Mouse (Mus musculus) liver, adult 2 months (tissue): ENCODE measurements around the gene Rasgrf2. TPM values are rescaled to one million over a fixed set of nuclear protein-coding genes. Genes with fewer than 3 reads are reported as not detected.
A peak's percentile ranks its signal among the peaks of the same experiment; 100 is the strongest.

ENCODE experiments used
- DNase-seq: peaks from one replicate; pipeline ENCODE4 v3.0.0-alpha.2; 2011; ENCODE audit warnings: low read depth, low spot score; ENCODE audit errors: extremely low read depth
- H3K27ac ChIP-seq: fragments of 200-500 bp; replicated peaks from 2 replicates; pipeline ENCODE4 v1.5.1; 2012; ENCODE audit warnings: low read depth, mild to moderate bottlenecking, control low read depth, inconsistent platforms, low read length; ENCODE audit not compliant: insufficient read depth
- H3K27me3 ChIP-seq: fragments of 200-500 bp; 2 replicates; pipeline ENCODE4 v1.6.1; 2012; ENCODE audit warnings: mild to moderate bottlenecking, moderate library complexity, low read length, inconsistent platforms; ENCODE audit not compliant: control insufficient read depth, insufficient read depth
- H3K36me3 ChIP-seq: fragments of 200-500 bp; 2 replicates; pipeline ENCODE4 v1.6.1; 2012; ENCODE audit warnings: low read length, inconsistent platforms; ENCODE audit not compliant: control insufficient read depth, insufficient read depth
- H3K4me1 ChIP-seq: fragments of 200-500 bp; 2 replicates; pipeline ENCODE4 v1.6.1; 2011; ENCODE audit warnings: low read length; ENCODE audit not compliant: control insufficient read depth, insufficient read depth
- H3K4me3 ChIP-seq: fragments of 200-500 bp; 2 replicates; pipeline ENCODE4 v1.5.1; 2011; ENCODE audit warnings: low read depth, mild to moderate bottlenecking, control low read depth, low read length, moderate library complexity; ENCODE audit not compliant: insufficient read depth
- H3K79me2 ChIP-seq: fragments of 200-500 bp; 2 replicates; pipeline ENCODE4 v1.6.1; 2012; ENCODE audit warnings: inconsistent platforms, mild to moderate bottlenecking, low read length, moderate library complexity; ENCODE audit not compliant: control insufficient read depth, insufficient read depth
- H3K9ac ChIP-seq: fragments of 200-500 bp; 2 replicates; pipeline ENCODE4 v1.6.1; 2012; ENCODE audit warnings: low read depth, mild to moderate bottlenecking, control low read depth, inconsistent platforms, low read length
- CTCF ChIP-seq: fragments of 200-500 bp; IDR thresholded peaks from 2 replicates; pipeline ENCODE4 v1.5.1; 2011; ENCODE audit warnings: low read depth, low read length, control low read depth
- POLR2A ChIP-seq: fragments of 200-500 bp; IDR thresholded peaks from 2 replicates; pipeline ENCODE4 v1.6.1; 2011; ENCODE audit warnings: low read length, control low read depth; ENCODE audit not compliant: insufficient read depth; ENCODE audit errors: extremely low read depth
- WGBS: fragments of 180-500 bp; shearing (Covaris S2); methylation state at CpG from one replicate; pipeline ENCODE4 v1.1.7; 2018; 5-methylcytosine and 5-hydroxymethylcytosine counted together
- polyA plus RNA-seq: library from polyadenylated mRNA; depleted of rRNA; stranded (reverse); fragments of >200 nt; gene quantifications from 2 replicates; pipeline ENCODE4 v1.2.3, GENCODE M21; 2012
- total RNA-seq: library from RNA; depleted of rRNA; stranded (reverse); fragments of >200 nt; gene quantifications from 2 replicates; pipeline ENCODE4 v1.2.3, GENCODE M21; 2014

Rasgrf2 gene
- total and polyA plus RNA-seq, 2 experiments: 0.44 to 1.0 TPM

DNA sequence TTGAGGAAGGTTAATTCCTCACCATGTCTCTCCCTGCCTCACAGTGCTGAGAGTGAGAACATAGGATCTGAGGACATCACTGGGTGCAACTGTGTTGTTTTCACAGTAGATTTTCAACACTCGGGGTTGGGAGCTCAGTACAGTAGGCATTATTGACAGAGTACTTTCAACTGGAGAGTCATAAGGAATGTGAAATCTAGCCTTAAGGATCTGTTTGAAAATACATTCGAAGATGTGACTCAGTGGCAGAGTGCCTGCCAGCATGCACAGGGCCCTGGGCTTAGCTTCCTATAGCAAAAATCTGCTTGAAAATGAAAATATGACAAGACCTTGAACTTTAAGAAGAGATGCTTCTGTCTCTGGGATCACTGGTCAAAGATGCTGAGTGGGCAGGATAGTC, 194.2 kb downstream of the Rasgrf2 start:
- Histone ChIP-seq H3K9ac (no peak overlapping the region), H3K36me3 (no peaks in the 10 kb centered on the region), H3K4me1 (no peaks in the 10 kb centered on the region), H3K79me2 (no peaks in the 10 kb centered on the region), H3K27ac (no peak overlapping the region), H3K4me3 (no peak overlapping the region), H3K27me3 (no peaks in the 10 kb centered on the region)
- WGBS: 85% methylated on average over 2 of the region's 2 CpGs
- DNase-seq: no peak
- TF ChIP-seq POLR2A (no peak), CTCF (no peak)

DNA sequence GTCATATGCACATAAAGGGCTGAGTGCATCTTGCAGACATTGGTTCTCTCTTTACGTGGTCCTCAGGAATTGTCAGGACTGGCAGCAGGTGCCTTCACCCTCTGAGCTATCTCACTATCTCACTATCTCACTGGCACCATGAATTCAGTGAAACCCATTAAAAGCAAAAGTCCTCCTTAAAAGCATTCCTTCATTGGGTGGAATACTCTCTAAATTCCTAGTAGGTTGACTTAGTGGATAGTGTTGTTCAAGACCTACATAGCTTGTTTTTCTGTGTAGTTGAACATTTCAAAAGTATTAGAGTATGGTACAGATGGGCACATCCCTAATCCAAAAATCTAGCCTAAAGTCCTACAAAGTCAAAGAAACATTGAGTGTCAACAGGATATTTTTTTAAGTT, 199.3 kb downstream of the Rasgrf2 start:
- H3K4me3 ChIP-seq: no peak overlapping the region

DNA sequence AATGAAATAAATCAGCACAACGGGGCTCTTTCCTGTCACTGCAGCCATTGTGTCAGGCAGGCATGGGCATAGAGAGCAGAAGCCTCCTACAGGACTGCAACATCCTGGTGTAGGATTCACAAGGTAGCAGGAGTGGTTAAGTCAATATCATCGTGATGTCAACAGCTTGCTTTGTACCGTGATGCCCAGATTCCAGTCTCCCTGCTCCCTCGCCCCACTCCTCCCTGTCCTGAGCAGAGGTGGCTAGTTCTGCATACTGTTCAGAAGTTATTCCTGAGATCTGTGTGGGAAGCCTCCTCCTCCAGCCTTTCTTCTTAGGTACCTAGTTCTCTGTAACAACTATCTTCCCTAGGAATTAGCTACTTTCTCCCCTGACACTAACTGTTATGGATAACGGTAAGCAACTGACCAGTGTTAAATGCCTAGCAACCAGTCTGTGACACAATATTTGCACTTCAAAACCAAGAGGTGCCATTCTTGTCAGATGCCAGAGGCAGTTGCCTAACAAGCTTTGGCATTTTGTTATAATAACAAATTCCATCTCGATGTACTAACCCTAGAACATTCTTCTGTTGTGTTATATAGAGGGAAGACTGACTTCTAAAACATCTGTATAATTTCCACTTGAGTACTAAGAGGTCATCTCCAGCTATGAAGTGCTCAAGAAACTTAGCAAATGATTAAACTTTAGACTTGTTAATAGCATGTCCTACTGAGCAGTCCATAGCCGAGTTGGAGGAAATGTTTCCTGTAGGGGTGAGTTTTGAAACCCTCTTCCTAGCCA, 201.3 kb downstream of the Rasgrf2 start:
- H3K79me2 ChIP-seq: no peaks in the 10 kb centered on the region
- H3K9ac ChIP-seq: no peak overlapping the region
- H3K36me3 ChIP-seq: no peaks in the 10 kb centered on the region
- WGBS: 49% methylated on average over 7 of the region's 7 CpGs
- peak; percentile 5 for DNase-seq
- H3K27ac ChIP-seq: no peak overlapping the region
- H3K27me3 ChIP-seq: no peaks in the 10 kb centered on the region
- TF ChIP-seq CTCF (no peak), POLR2A (no peak)
- H3K4me1 ChIP-seq: no peaks in the 10 kb centered on the region
- no peak overlapping the region for H3K4me3 ChIP-seq

More for the DNA sequence above, 199.3 kb downstream of the Rasgrf2 start:
- no peaks in the 10 kb centered on the region for H3K36me3 ChIP-seq
- H3K79me2 ChIP-seq: no peaks in the 10 kb centered on the region
- 84% methylated on average over 1 of the region's 1 CpGs for WGBS
- H3K4me1 ChIP-seq: no peaks in the 10 kb centered on the region
- H3K27ac ChIP-seq: no peak overlapping the region
- no peak overlapping the region for H3K9ac ChIP-seq
- no peak for DNase-seq
- TF ChIP-seq CTCF: no peak
- TF ChIP-seq POLR2A: no peak
- H3K27me3 ChIP-seq: no peaks in the 10 kb centered on the region

DNA sequence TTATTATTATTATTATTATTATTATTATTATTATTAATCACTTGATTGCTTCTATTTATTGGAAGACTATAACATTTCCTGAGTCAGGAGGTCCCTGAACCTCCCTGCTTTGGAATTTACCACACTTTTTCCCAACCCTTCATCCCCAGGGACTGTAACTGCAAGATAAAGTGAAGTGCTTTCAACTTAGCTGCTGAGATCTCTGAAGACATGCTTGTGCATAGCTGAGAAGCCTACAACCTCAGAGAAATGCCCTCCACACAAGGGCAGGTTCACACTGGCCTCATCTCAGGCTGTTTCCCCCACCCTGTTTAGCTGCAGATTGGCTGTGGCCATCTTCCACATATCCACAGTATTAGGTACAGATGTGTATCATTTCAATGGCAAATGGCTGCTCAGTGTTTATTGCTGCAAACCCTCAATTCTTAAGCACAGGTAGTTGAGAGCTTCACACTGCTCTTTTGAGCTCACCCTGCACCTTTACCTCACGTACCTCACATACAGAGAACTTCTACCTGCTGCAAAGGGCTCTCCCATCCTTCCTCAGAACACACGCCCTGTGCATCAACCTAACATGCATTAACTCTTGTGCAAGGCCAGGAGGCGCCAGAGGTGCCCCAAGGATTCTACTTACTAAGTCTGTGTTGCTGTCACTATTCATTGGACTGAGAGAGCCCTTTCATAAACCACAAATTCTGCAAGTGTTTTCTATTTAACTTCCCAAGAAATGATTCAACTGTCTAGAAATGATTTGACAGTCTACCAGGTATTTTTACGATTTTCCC, 202.7 kb downstream of the Rasgrf2 start:
- Histone ChIP-seq H3K9ac (no peak overlapping the region), H3K27ac (no peak overlapping the region), H3K4me1 (no peaks in the 10 kb centered on the region), H3K4me3 (no peak overlapping the region), H3K36me3 (no peaks in the 10 kb centered on the region), H3K79me2 (no peaks in the 10 kb centered on the region), H3K27me3 (no peaks in the 10 kb centered on the region)
- DNase-seq: no peak
- 75% methylated on average over 4 of the region's 4 CpGs for WGBS
- TF ChIP-seq CTCF (peak; percentile 2; the same call in 1 of the 2 replicates), POLR2A (no peak)

DNA sequence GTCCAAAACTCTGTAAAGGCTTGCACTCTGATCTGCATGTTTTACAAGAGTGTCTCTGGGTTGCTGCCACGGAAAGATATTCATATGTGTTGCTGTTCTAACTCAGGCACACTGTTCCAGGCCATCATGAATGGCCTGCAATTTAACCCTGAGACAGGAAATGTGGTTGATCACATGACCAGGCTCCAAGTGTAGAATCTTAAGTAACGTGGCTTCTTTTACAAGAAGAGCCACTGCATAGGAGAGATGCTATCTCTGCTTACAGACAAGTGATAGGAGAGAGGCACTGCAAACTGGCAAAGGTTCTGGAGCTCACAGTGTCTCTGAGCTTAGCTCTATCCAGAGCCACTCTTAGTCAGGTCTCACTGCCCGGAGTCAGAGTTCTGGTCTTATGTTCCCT, 210.4 kb downstream of the Rasgrf2 start:
- WGBS: 75% methylated on average over 3 of the region's 3 CpGs
- DNase-seq: no peak
- Histone ChIP-seq H3K4me3 (no peak overlapping the region), H3K4me1 (no peaks in the 10 kb centered on the region), H3K36me3 (no peaks in the 10 kb centered on the region), H3K79me2 (no peaks in the 10 kb centered on the region), H3K27ac (no peak overlapping the region), H3K27me3 (no peaks in the 10 kb centered on the region), H3K9ac (no peak overlapping the region)
- TF ChIP-seq POLR2A (no peak), CTCF (no peak)

DNA sequence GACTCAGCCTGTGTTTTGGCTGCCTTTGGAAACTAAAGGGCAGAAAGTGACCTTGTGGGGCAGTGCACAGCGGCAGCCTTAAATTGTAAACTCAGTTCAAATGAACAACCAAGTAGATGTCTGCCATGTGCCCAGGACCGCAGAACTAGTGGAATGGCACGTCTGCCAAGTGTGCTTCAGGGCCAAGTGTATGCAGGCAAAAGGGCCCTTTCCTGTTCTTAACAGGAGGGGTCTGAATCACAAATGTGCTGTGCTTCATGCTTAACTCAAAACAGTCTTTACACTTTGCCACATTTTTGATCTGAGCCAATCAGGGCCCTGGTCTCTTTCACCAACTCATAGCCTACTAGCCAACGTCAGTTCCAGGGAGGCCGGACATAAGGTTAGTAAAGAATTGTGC, 212.7 kb downstream of the Rasgrf2 start:
- Histone ChIP-seq H3K27me3 (no peaks in the 10 kb centered on the region), H3K27ac (no peak overlapping the region), H3K36me3 (no peaks in the 10 kb centered on the region), H3K79me2 (no peaks in the 10 kb centered on the region), H3K4me1 (no peaks in the 10 kb centered on the region), H3K4me3 (no peak overlapping the region), H3K9ac (no peak overlapping the region)
- no peak for DNase-seq
- WGBS: 89% methylated on average over 5 of the region's 5 CpGs
- TF ChIP-seq POLR2A (no peak), CTCF (no peak)
